Mouse (Mus musculus) cerebellum, adult 2 months (tissue): ENCODE results near the gene Traip.

Experiments used
- CTCF ChIP-seq: fragments of 200-500 bp; IDR thresholded peaks from 2 replicates; pipeline ENCODE4 v1.5.1; 2011; ENCODE audit warnings: low read depth, mild to moderate bottlenecking, control low read depth, low read length, moderate library complexity, borderline replicate concordance; ENCODE audit not compliant: insufficient read depth
- POLR2A ChIP-seq: fragments of 200-500 bp; IDR thresholded peaks from 2 replicates; pipeline ENCODE4 v1.6.1; 2011; ENCODE audit warnings: low read length, control low read depth, borderline replicate concordance; ENCODE audit not compliant: insufficient read depth

DNA sequence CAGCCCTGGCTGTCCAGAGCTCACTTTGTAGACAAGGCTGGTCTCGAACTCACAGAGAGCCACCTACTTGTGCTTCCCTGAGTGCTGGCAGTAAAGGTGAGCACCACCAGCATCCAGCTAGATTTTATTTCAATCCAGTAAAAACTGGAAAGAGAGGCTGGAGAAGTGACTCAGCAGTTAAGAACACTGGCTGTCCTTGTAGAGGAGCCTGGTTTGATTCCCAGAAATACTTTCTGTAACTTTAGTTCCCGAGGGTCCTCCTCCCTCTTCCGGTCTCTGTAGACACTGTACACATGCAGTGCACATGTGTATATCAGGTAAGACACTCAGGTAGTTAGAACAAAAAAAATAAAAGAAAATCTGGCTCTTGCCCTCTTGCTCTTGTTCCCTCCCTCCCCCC is 38.0 kb downstream of the Traip start:
- TF ChIP-seq CTCF, result no peak
- TF ChIP-seq POLR2A, result no peak
